Mouse (Mus musculus) cerebellum, postnatal 4 days (tissue): ENCODE measurements around the gene Pde1b.

Source experiments
- DNase-seq, 2 experiments: peaks; one replicate each; pipeline ENCODE4 v3.0.0; 2022; ENCODE audit warnings: low spot score in 2 of 2, mixed read lengths in 1 of 2

Pde1b gene

DNA sequence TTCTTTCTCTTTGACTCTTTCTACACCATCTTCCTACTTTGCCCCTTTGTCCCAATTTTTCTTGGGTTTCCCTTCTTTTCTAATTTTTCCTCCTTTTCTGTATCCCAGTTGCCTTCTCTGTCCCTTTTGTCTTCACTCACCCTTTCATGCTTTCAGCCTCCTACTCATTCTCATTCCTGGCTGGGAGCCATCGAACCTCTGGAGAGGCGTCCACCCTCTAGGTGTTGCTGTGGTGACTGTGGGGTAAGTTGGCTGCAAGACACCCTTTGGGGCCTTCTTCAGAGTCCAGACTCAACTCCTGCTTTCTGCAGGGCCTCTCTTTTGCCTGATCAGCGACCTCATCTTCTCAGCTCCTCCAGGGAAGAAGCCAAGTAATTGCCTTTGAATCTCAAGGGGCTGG is 6.5 kb downstream of the Pde1b start:
- no peak for DNase-seq

DNA sequence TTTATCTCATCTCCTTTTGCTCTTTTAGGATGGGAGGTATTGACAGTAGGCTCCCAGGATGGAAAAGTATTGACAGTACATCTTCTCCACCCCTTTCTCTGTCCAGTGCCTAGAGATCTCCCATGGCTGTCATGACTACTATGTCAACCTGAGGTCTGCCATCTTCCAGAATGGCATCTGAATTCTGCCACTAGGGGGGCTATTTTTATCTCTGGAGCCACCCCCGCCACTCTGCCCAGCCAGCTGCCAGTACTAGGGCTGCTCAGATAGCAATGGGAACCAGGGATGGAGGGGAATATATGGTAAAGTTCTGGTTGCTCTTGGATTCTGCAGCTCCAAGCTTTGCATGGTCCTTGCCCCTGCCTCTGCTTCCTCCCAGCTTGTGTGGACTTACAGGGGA is 8.8 kb downstream of the Pde1b start:
- no peak for DNase-seq

GRCm38 (mm10) chr15:103513621-103514031 is 10.8 kb downstream of the Pde1b start:
- peak in 1 of 2 experiments; percentile 46 for DNase-seq

- DNase-seq: peak in 1 of 2 experiments; percentile 80
Observed at GRCm38 (mm10) chr15:103514119-103514518, 11.3 kb downstream of the Pde1b start.

- no peak for DNase-seq
Observed at GRCm38 (mm10) chr15:103514914-103515313, 12.1 kb downstream of the Pde1b start.

GRCm38 (mm10) chr15:103518600-103519385 is 16.0 kb downstream of the Pde1b start:
- DNase-seq: peak in 1 of 2 experiments; percentile 59

- peak in 1 of 2 experiments; percentile 41 for DNase-seq
Observed at GRCm38 (mm10) chr15:103519386-103520378, 16.8 kb downstream of the Pde1b start.

DNA sequence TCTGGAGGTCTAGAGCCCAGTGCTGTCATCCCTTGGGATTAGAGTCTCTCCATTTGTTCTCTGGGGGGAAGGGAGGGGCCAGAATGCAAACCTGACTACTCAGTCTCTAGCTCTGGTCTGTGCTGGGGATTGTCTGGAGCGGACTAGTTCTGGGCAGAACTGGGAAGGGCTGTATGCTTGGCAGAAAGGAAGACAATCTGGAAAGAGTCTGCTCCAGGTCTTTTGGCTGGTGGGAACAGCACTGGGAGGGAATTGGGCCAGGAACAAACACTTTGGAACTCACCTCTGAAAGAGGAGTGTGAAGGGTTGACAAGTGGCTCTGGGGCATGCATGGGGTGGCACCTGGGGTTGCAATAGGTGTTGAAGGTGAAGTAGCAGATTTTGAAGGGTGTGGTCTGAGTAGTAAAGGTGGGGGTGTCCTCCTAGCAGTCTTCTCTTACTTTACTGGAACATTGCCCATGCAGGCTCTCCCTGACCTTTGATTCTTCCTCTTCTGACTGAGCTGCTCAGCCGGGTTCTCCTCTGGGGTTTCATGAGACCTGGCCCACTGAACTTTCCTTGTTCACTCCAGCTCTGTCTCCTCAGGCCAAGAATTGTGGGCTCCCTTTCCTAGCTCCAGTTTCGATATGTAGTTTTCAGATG is 19.7 kb downstream of the Pde1b start:
- DNase-seq: no peak

GRCm38 (mm10) chr15:103523156-103523555 is 20.3 kb downstream of the Pde1b start:
- DNase-seq: no peak

DNA sequence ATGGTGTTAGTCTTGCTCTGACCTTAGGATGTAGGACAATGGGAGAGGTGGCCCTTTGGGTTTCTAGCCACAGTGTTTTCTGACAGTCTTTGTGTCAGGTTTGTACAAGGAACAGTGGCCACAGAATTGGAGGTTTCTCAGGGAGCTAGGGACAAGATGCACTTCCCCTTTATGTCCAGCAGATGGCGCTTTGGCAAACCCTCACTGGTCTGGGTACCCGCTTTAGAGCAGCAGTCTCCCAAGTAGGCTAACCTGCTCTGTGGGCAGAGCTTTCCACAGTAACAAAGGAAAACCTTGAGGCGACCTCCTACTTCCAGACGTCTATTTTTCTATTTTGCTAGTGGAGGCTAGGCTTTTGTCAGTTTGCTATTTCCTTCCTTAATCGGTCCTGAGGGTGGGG is 27.5 kb downstream of the Pde1b start:
- DNase-seq: peak; percentile 42 to 62

GRCm38 (mm10) chr15:103534054-103534620 is 31.3 kb downstream of the Pde1b start:
- DNase-seq: peak in 1 of 2 experiments; percentile 19

GRCm38 (mm10) chr15:103535030-103535429 is 32.2 kb downstream of the Pde1b start:
- DNase-seq: no peak

- peak in 1 of 2 experiments; percentile 8 for DNase-seq
Observed at GRCm38 (mm10) chr15:103535786-103536185, 33.0 kb downstream of the Pde1b start.

DNA sequence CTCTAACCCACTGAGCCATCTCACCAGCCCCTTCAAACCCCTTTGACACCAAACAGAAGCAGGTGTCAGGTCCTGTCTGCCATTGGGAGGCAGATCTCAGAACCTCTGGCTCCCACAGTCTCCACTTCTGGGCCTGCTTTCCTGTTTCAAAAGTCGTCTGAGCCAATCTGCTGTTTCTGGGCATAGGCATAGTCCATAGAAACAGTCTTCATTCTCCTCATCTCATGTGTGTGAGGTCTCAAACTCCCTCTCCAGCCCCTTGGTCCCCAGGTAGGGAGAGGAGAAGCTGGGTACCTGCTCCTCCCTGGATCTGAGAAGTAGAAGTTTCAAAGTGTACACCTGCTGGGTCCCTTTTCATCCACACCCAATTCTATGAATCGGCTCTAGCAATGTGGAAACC is 33.6 kb downstream of the Pde1b start:
- peak in 1 of 2 experiments; percentile 10 for DNase-seq

DNA sequence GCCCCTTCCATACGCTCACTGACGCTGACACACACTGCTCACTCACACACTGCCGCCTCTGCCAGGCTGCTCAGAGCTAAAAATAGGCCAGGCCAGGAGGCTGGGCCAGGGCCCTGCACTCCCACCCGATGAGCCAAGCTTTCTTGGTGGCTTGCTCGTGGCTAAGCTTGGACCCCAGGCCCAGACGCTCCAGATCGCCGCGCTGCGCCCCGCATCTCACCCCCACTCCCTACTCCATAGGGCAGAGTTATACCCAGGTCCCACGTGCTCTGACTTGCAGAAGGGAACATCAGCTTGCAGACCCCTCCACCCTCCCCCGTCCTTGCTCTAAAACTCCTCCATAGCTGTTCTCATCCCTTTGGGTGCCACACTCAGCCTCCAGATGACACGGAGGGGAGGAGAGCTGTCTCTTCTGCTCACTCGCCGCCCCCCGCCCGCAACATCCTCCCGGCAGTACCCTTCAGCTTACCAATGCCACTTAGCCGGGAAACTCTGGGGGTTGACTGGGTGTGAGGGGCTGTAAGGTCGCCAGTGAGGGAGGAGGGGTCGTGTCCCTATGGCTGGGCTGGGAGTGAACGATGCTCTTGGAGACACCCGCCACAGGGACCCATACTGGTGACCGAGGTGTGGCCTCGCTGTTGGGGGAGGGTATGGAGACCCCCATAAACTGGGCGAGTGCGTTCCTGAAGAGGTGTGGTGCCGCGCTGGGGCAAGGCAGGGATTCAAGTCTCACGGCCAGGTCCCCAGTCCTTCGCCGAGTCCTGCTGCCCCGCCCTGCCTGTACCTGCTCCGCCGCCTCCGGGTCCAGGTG is 34.4 kb downstream of the Pde1b start:
- DNase-seq: no peak

DNA sequence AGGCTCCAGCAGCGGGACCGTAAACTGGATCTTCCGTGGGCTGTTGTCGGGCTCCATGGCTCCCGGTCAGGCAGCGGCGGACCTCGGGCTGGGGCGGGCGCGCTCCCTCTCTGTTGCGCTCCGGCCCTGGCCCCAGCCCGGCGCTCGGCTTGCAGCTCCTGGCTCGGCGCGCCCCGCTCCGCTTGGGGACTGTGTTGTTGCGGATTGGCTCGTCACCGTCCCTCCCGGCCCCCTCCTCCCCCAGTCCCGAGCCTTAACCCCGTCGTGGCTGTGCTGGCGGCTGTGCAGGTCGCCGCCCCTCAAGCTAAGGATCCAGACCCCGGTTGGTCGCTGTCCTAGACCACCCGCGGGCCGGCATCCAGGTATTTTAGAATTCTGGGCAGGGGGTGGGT is 35.0 kb downstream of the Pde1b start, which contains the start of gene Ppp1r1a:
Ppp1r1a (minus strand) TSS at position 182 of the 392 bp plus-strand sequence.
- DNase-seq: peak; percentile 66 to 79

GRCm38 (mm10) chr15:103539259-103539658 is 36.4 kb downstream of the Pde1b start:
- DNase-seq: no peak

DNA sequence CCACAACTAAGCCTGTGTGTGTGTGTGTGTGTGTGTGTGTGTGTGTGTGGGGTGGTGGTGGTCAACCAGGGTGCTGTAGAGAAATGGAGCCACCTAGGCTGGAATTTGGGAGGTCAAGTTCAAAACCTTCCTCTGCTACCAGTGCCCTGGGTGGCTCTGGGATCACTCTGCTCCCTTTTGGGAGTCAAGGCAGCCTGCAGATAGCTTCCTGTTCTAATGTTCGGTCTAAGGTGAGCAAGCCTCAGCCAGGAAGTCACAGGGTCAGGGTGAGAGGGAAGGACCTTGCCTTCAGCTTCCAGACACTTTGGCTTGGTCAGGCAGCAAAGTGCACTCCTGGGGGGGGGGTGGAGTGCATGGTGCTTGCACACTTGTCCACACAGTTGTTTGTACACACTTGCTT is 37.8 kb downstream of the Pde1b start:
- no peak for DNase-seq

GRCm38 (mm10) chr15:103542526-103542925 is 39.7 kb downstream of the Pde1b start:
- DNase-seq: no peak

DNA sequence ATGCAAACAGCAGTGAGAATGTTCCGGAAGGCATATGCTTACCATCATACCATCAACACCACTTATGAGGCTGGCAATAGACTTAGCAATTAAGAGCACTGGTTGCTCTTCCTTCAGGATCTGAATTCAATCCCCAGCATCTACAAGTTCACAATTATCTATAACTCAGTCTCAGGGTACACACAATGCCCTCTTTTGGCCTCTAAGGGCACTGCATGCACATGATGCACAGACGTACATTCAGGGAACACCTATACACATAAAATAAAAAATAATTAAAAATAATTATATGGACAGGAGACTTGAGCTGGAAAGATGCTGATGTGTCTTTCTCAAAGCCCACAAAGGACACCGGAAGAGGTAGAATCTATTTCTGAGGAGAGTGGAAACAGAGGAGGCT is 45.1 kb downstream of the Pde1b start:
- no peak for DNase-seq

- no peak for DNase-seq
Observed at GRCm38 (mm10) chr15:103549475-103549874, 46.6 kb downstream of the Pde1b start.
